Mouse (Mus musculus) neural tube, embryonic 10.5 days (tissue): ENCODE data around the gene Gm19410.

Source experiments
- DNase-seq: peaks from one replicate; pipeline ENCODE4 v3.0.0-alpha.2; 2017; ENCODE audit warnings: low spot score; ENCODE audit errors: extremely low spot score

Gm19410 gene

DNA sequence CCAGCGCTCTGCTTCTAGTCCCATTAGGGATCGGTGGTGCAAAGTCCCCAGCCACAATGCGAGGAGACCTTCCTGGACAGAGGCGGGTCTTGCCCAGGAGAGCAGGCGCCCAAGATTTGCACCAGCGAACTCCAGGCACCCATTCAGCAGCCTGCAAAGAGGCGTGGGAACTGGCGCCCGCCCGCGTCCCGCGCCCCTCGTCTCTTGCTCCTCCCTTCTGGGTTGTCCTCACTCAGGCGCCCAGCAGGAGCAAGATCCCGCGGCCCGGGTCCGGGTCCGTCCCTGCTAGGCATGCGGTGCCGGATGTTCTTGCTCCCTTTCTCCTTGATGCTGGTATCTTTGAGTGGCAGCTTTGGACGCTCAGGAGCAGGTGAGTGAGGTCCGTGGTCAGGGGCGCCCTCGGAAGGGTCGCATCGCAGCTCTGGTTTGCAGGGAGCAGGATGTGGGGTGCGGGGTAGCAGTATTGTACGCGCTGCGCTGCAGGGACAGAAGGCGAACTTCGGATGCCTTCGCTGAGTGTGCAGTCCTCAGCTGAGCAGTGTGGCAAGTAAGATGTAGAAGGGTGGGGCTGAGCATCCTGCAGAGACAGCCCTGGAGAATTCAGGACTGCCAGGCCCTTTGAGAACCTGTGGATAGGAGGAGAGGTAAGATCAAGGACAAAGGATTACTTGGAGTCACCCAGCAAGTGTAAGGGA, at the start of gene Gm19410:
Gene Gm19410 (plus strand): TSS at position 292 of the 695 bp plus-strand sequence.
- DNase-seq, result peak; percentile 46

DNA sequence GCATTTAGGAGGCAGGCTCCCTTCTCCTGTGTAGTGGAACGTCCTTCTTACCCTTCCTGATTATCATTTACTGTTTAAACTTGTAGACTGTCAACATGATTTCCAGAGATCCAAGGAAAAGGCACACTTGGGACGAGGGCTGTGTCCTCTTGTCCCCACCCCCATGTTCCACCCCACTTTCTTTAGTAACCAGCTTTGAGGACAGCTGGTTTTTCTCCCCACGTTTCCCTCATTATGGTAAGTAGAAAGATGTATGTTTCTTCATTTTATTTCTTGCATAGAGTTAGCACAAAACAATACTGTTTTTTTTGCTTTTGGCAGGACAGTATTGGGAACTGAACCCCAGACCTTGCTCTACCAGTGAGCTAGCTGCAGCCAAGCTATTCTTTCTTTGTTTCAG, 34.8 kb upstream of the Gm19410 start:
- no peak for DNase-seq

DNA sequence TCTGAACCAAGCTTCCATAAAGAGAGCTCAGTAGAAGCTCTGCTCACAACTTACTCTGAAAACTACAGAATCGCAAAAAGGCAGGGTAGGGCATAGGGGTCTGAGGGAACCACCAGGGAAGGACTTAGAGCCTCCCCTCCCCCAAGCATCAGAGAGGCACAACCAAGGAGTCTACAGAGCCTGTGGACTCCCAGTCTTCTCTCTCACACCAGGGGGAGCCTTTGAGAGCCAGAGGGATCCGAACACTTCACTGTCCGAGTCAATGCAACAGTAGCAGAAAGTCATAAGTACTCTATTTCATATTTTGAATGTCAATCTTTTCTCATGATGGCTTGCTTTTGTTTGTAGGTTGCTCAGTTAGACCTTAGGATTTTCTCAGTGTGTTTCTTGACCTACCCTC, 30.2 kb upstream of the Gm19410 start:
- no peak for DNase-seq

DNA sequence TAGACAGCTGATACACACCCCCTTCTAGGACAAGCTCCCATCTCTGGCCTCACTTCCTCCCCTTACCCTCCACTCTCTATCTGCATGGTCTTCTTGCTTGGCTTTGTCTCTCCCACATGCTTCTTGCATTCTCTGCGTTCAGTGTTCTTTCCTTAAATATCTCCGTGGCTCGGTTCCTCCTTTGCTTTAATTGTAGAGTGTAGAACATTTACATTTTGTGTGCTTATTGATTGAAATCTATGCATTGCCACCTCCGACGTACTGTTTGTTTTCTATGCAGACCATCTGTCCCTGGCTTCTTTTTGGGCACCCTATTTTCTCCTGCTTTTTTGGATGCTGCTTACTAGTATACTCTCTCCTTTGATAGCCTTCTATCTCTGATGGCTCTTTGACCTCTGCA, 9.4 kb upstream of the Gm19410 start:
- no peak for DNase-seq

DNA sequence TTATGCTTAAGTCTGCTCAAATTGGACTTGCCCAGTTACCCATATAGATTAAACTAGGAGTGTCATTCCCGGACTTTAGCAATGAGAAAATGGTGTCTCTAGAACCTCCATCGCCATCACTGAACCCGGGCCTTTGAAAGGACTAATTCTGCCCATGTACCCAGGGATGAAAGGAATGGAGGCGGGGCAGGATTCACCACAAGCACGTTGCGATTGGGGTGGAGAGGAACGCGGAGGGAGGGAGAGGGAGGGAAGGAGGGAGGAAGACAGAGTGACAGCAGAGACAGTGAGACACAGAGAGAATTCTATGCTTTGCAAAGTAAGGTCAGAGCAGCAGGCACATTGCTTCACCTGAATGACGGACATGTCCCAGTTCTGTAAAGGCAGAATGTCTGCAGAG, 570 bp upstream of the Gm19410 start:
- no peak for DNase-seq

DNA sequence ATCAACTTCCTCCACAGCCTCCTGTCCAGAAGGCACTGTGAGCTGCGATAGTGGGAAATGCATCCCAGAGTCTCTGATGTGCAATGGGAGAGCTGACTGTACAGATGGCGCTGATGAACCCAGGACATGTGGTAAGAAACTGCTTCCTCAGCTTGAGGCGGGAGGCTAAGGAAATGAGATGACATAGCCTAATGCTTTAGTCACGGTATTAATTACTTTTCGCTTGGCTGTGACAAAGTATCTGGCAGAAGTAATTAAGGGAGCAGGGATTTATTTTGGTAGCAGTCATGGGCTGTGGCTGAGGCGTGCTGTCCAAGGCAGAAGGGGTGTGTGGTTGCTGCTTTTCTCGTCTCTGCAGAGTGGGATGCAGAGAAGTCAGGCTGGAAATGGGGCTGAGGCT, 7.9 kb downstream of the Gm19410 start:
- DNase-seq, result no peak
